Mouse (Mus musculus): ENCODE measurements around the gene Tex2. TPM values are rescaled to one million over a fixed set of nuclear protein-coding genes. Genes with fewer than 3 reads are reported as not detected.
"Not testable (repeated sequence)": the region's sequence is repeated elsewhere in the genome, so short reads cannot be mapped to it uniquely, and the experiment has no call there.

Gene Tex2
- total RNA-seq (2014; fragmentation: Nextera tagmentation): 11.9 and 20.0 TPM in 2 replicates
- 6.7 and 7.7 TPM in 2 replicates for total RNA-seq (2017)
- 1.1 and 1.6 TPM in 2 replicates for polyA plus RNA-seq (2012)

GRCm38 (mm10) chr11:106612961-106613637 lies at the start of gene Tex2:
TSS of gene Tex2 (minus strand) at chr11:106613423.
- Histone ChIP-seq H3K36me3 (replicated peaks) (no peaks in the 10 kb centered on the region), H3K4me1 (ENCODE audit: insufficient read depth, low read depth, low read length) (peaks cover 31% of the 10 kb centered on the region), H3K27me3 (ENCODE audit: insufficient read depth, low read length) (peaks cover 22% of the 10 kb centered on the region), H3K4me3 (ENCODE audit: low read depth, low read length) (peak within 1 kb of the TSS; percentile 93), H3K9me3 (replicated peaks) (no peaks in the 10 kb centered on the region)
- peak; percentile 90 for ATAC-seq (ENCODE audit: extremely low read depth, insufficient number of reproducible peaks, low FRiP score, poor library complexity, severe bottlenecking)
- peak; percentile 89 for DNase-seq (ENCODE audit: low spot score)
- no peak for TF ChIP-seq CTCF (IDR thresholded peaks at IDR 0.05; ENCODE audit: low read depth, low read length)
- TF ChIP-seq TAL1 (conservative IDR thresholded peaks at IDR 0.05; ENCODE audit: low read depth, low read length): no peak
- no peak for TF ChIP-seq GATA1 (IDR thresholded peaks at IDR 0.05; ENCODE audit: borderline replicate concordance, low read length)
- no peak for TF ChIP-seq POLR2AphosphoS5 (IDR thresholded peaks at IDR 0.05; ENCODE audit: insufficient replicate concordance, low read depth, low read length)
- no peak for TF ChIP-seq GATA2 (IDR thresholded peaks at IDR 0.05; ENCODE audit: borderline replicate concordance, low read depth, low read length)

GRCm38 (mm10) chr11:106662634-106663407 lies 49.6 kb upstream of the Tex2 start:
- TF ChIP-seq POLR2AphosphoS5 (IDR thresholded peaks at IDR 0.05; ENCODE audit: insufficient replicate concordance, low read depth, low read length) (no peak), TAL1 (conservative IDR thresholded peaks at IDR 0.05; ENCODE audit: low read depth, low read length) (no peak), CTCF (IDR thresholded peaks at IDR 0.05; ENCODE audit: low read depth, low read length) (no peak)
- Histone ChIP-seq H3K27me3 (ENCODE audit: insufficient read depth, low read length) (peaks cover 15% of the 10 kb centered on the region), H3K36me3 (replicated peaks) (no peaks in the 10 kb centered on the region), H3K4me3 (ENCODE audit: low read depth, low read length) (no peak overlapping the region), H3K9me3 (replicated peaks) (no peaks in the 10 kb centered on the region), H3K4me1 (ENCODE audit: insufficient read depth, low read depth, low read length) (peaks cover 5% of the 10 kb centered on the region)
- ATAC-seq (ENCODE audit: extremely low read depth, insufficient number of reproducible peaks, low FRiP score, poor library complexity, severe bottlenecking) (no peak), DNase-seq (ENCODE audit: low spot score) (no peak)

GRCm38 (mm10) chr11:106660453-106661081 lies 47.3 kb upstream of the Tex2 start:
- Histone ChIP-seq H3K27me3 (ENCODE audit: insufficient read depth, low read length) (peaks cover 14% of the 10 kb centered on the region), H3K4me1 (ENCODE audit: insufficient read depth, low read depth, low read length) (peaks cover 5% of the 10 kb centered on the region), H3K9me3 (replicated peaks) (no peaks in the 10 kb centered on the region), H3K36me3 (replicated peaks) (no peaks in the 10 kb centered on the region), H3K4me3 (ENCODE audit: low read depth, low read length) (no peak overlapping the region)
- DNase-seq (ENCODE audit: low spot score) (no peak), ATAC-seq (ENCODE audit: extremely low read depth, insufficient number of reproducible peaks, low FRiP score, poor library complexity, severe bottlenecking) (no peak)
- no peak for TF ChIP-seq POLR2AphosphoS5 (IDR thresholded peaks at IDR 0.05; ENCODE audit: insufficient replicate concordance, low read depth, low read length)
- TF ChIP-seq GATA1 (IDR thresholded peaks at IDR 0.05; ENCODE audit: borderline replicate concordance, low read length): no peak
- no peak for TF ChIP-seq TAL1 (conservative IDR thresholded peaks at IDR 0.05; ENCODE audit: low read depth, low read length)

GRCm38 (mm10) chr11:106659598-106660295 lies 46.5 kb upstream of the Tex2 start:
- no peak for TF ChIP-seq POLR2AphosphoS5 (IDR thresholded peaks at IDR 0.05; ENCODE audit: insufficient replicate concordance, low read depth, low read length)
- no peak for TF ChIP-seq GATA1 (IDR thresholded peaks at IDR 0.05; ENCODE audit: borderline replicate concordance, low read length)
- TF ChIP-seq GATA2 (IDR thresholded peaks at IDR 0.05; ENCODE audit: borderline replicate concordance, low read depth, low read length): no peak
- TF ChIP-seq TAL1 (conservative IDR thresholded peaks at IDR 0.05; ENCODE audit: low read depth, low read length): no peak
- no peak for TF ChIP-seq CTCF (IDR thresholded peaks at IDR 0.05; ENCODE audit: low read depth, low read length)
- Histone ChIP-seq H3K27me3 (ENCODE audit: insufficient read depth, low read length) (peaks cover 14% of the 10 kb centered on the region), H3K4me1 (ENCODE audit: insufficient read depth, low read depth, low read length) (peaks cover 5% of the 10 kb centered on the region), H3K4me3 (ENCODE audit: low read depth, low read length) (no peak overlapping the region), H3K9me3 (replicated peaks) (no peaks in the 10 kb centered on the region), H3K36me3 (replicated peaks) (no peaks in the 10 kb centered on the region)
- ATAC-seq (ENCODE audit: extremely low read depth, insufficient number of reproducible peaks, low FRiP score, poor library complexity, severe bottlenecking) (no peak), DNase-seq (ENCODE audit: low spot score) (no peak)

GRCm38 (mm10) chr11:106658051-106658880 lies 45.0 kb upstream of the Tex2 start:
- H3K36me3 ChIP-seq (replicated peaks): no peaks in the 10 kb centered on the region
- peaks cover 10% of the 10 kb centered on the region for H3K27me3 ChIP-seq (ENCODE audit: insufficient read depth, low read length)
- no peak overlapping the region for H3K4me3 ChIP-seq (ENCODE audit: low read depth, low read length)
- TF ChIP-seq GATA2 (IDR thresholded peaks at IDR 0.05; ENCODE audit: borderline replicate concordance, low read depth, low read length) (no peak), CTCF (IDR thresholded peaks at IDR 0.05; ENCODE audit: low read depth, low read length) (no peak), TAL1 (conservative IDR thresholded peaks at IDR 0.05; ENCODE audit: low read depth, low read length) (no peak), GATA1 (IDR thresholded peaks at IDR 0.05; ENCODE audit: borderline replicate concordance, low read length) (no peak), POLR2AphosphoS5 (IDR thresholded peaks at IDR 0.05; ENCODE audit: insufficient replicate concordance, low read depth, low read length) (no peak)
- H3K4me1 ChIP-seq (ENCODE audit: insufficient read depth, low read depth, low read length): peaks cover 5% of the 10 kb centered on the region
- no peak for DNase-seq (ENCODE audit: low spot score)
- no peaks in the 10 kb centered on the region for H3K9me3 ChIP-seq (replicated peaks)
- no peak for ATAC-seq (ENCODE audit: extremely low read depth, insufficient number of reproducible peaks, low FRiP score, poor library complexity, severe bottlenecking)

GRCm38 (mm10) chr11:106656896-106657498 lies 43.8 kb upstream of the Tex2 start:
- H3K9me3 ChIP-seq (replicated peaks); H3K36me3 ChIP-seq (replicated peaks); ATAC-seq (ENCODE audit: extremely low read depth, insufficient number of reproducible peaks, low FRiP score, poor library complexity, severe bottlenecking); H3K4me3 ChIP-seq (ENCODE audit: low read depth, low read length); H3K4me1 ChIP-seq (ENCODE audit: insufficient read depth, low read depth, low read length); DNase-seq (ENCODE audit: low spot score): not testable (repeated sequence)
- H3K27me3 ChIP-seq (ENCODE audit: insufficient read depth, low read length): peaks cover 10% of the 10 kb centered on the region

Data from G1E (cell line).